Comparison of ENCODE assay signal across 8 mouse cellular contexts in genomic region chr7:118996137-118996837, GRCm38 (mm10). TPM values are rescaled to one million over a fixed set of nuclear protein-coding genes. Genes with fewer than 3 reads are reported as not detected.
DNase-seq lines count a peak whose midpoint lies in the region; ATAC-seq lines count a peak whose summit lies in the region.

No protein-coding gene starts in this region.

- 9% methylated on average over 13 of the region's 13 CpGs for WGBS in hindbrain, embryonic 12.5 days

- peak; percentile 21 for ATAC-seq in hindbrain, embryonic 12.5 days (ENCODE audit: low FRiP score)

- H3K9ac ChIP-seq in hindbrain, embryonic 12.5 days, result no peak overlapping the region

- peak; percentile 84 for DNase-seq in MN1 (ENCODE audit: low spot score)
- peak; percentile 93 for DNase-seq in cerebellum, adult 8-10 months
- DNase-seq in frontal cortex, postnatal 10 days (ENCODE audit: low spot score in 2 of 2), result peak; percentile 63 to 84
- DNase-seq in layer of hippocampus, postnatal 10 days (ENCODE audit: low spot score in 2 of 2), result peak; percentile 90 to 91
- DNase-seq in lung, postnatal 14 days, result peak; percentile 83
- peak; percentile 60 for DNase-seq in retina, adult 2 months (ENCODE audit: low read depth, low spot score)
- peak; percentile 78 for DNase-seq in thymus, postnatal 25 days

- H3K36me3 ChIP-seq in hindbrain, embryonic 12.5 days, result no peaks in the 10 kb centered on the region

- H3K27me3 ChIP-seq in hindbrain, embryonic 12.5 days, result no peaks in the 10 kb centered on the region

- H3K27ac ChIP-seq in hindbrain, embryonic 12.5 days, result no peak overlapping the region

- peaks cover 36% of the 10 kb centered on the region for H3K4me1 ChIP-seq in hindbrain, embryonic 12.5 days

- no peaks in the 10 kb centered on the region for H3K9me3 ChIP-seq in hindbrain, embryonic 12.5 days (replicated peaks)

- H3K4me2 ChIP-seq in hindbrain, embryonic 12.5 days (replicated peaks), result peak overlapping the region; percentile 84

- H3K4me3 ChIP-seq in hindbrain, embryonic 12.5 days, result peak overlapping the region; percentile 63

RNA-seq across cellular contexts. Expression of gene Gprc5b, which starts 1.3 kb away (rescaled TPM):
- polyA plus RNA-seq in hindbrain, embryonic 12.5 days (2016; fragmentation: Nextera tagmentation; extraction: Ambion mirVana), result 12.9 and 13.2 TPM in 2 replicates
- total RNA-seq in layer of hippocampus, postnatal 10 days (2021), result 10 to 100 TPM; 43.1 to 44.1 TPM
